Mouse (Mus musculus): Measurements from ENCODE around the gene Mapkapk2.
"Not testable (repeated sequence)": the region's sequence is repeated elsewhere in the genome, so short reads cannot be mapped to it uniquely, and the experiment has no call there.

Mapkapk2 gene

GRCm38 (mm10) chr1:131049361-131049806 lies 48.2 kb downstream of the Mapkapk2 start:
- DNase-seq (ENCODE audit: low spot score) = no peak

- no peak for DNase-seq (ENCODE audit: low spot score)
Observed at GRCm38 (mm10) chr1:131048946-131049345, 48.7 kb downstream of the Mapkapk2 start.

GRCm38 (mm10) chr1:131048121-131048863 lies 49.3 kb downstream of the Mapkapk2 start:
- no peak for DNase-seq (ENCODE audit: low spot score)

- DNase-seq (ENCODE audit: low spot score) = no peak
Observed at GRCm38 (mm10) chr1:131046607-131047006, 51.0 kb downstream of the Mapkapk2 start.

- no peak for DNase-seq (ENCODE audit: low spot score)
Observed at GRCm38 (mm10) chr1:131045723-131046355, 51.8 kb downstream of the Mapkapk2 start.

GRCm38 (mm10) chr1:131043636-131044035 lies 54.0 kb downstream of the Mapkapk2 start:
- no peak for DNase-seq (ENCODE audit: low spot score)

- DNase-seq (ENCODE audit: low spot score) = no peak
Observed at GRCm38 (mm10) chr1:131042721-131043120, 54.9 kb downstream of the Mapkapk2 start.

- no peak for DNase-seq (ENCODE audit: low spot score)
Observed at GRCm38 (mm10) chr1:131042263-131042662, 55.4 kb downstream of the Mapkapk2 start.

- no peak for DNase-seq (ENCODE audit: low spot score)
Observed at GRCm38 (mm10) chr1:131039479-131039878, 58.1 kb downstream of the Mapkapk2 start.

- DNase-seq (ENCODE audit: low spot score) = no peak
Observed at GRCm38 (mm10) chr1:131038415-131039017, 59.1 kb downstream of the Mapkapk2 start.

- no peak for DNase-seq (ENCODE audit: low spot score)
Observed at GRCm38 (mm10) chr1:131038001-131038400, 59.6 kb downstream of the Mapkapk2 start.

- DNase-seq (ENCODE audit: low spot score) = no peak
Observed at GRCm38 (mm10) chr1:131031267-131031666, 66.4 kb downstream of the Mapkapk2 start.

GRCm38 (mm10) chr1:131030261-131030660 lies 67.4 kb downstream of the Mapkapk2 start:
- no peak for DNase-seq (ENCODE audit: low spot score)

- no peak for DNase-seq (ENCODE audit: low spot score)
Observed at GRCm38 (mm10) chr1:131029215-131029614, 68.4 kb downstream of the Mapkapk2 start.

- DNase-seq (ENCODE audit: low spot score) = no peak
Observed at GRCm38 (mm10) chr1:131025843-131026190, 71.8 kb downstream of the Mapkapk2 start.

- peak; percentile 17 for DNase-seq (ENCODE audit: low spot score)
Observed at GRCm38 (mm10) chr1:131024900-131025842, 72.5 kb downstream of the Mapkapk2 start.

GRCm38 (mm10) chr1:131023250-131023858 lies 74.3 kb downstream of the Mapkapk2 start:
- not testable (repeated sequence) for DNase-seq (ENCODE audit: low spot score)

GRCm38 (mm10) chr1:131022591-131023249 lies 74.9 kb downstream of the Mapkapk2 start:
- no peak for DNase-seq (ENCODE audit: low spot score)

GRCm38 (mm10) chr1:131021900-131022590 lies 75.6 kb downstream of the Mapkapk2 start:
- DNase-seq (ENCODE audit: low spot score) = no peak

GRCm38 (mm10) chr1:131021438-131021837 lies 76.2 kb downstream of the Mapkapk2 start:
- no peak for DNase-seq (ENCODE audit: low spot score)

Measured in ovary, adult 18-20 months (tissue).